Mouse (Mus musculus): ENCODE measurements around the gene Ipmk. TPM values are rescaled to one million over a fixed set of nuclear protein-coding genes. Genes with fewer than 3 reads are reported as not detected.

The Ipmk gene
- polyA plus RNA-seq, 1 experiment from 2014 or later: 12.0 TPM

- Histone ChIP-seq H3K36me3 (ENCODE audit: insufficient read depth, low read length) (no peaks in the 10 kb centered on the region), H3K4me1 (ENCODE audit: insufficient read depth, low read depth, low read length) (no peaks in the 10 kb centered on the region), H3K9ac (replicated peaks; ENCODE audit: low read depth) (no peak overlapping the region), H3K27me3 (replicated peaks; ENCODE audit: insufficient read depth, low read length) (no peaks in the 10 kb centered on the region), H3K4me2 (replicated peaks; ENCODE audit: low read depth, low read length) (no peak overlapping the region), H3K27ac (ENCODE audit: low read length) (no peak overlapping the region), H3K4me3 (ENCODE audit: low read depth, low read length) (no peak overlapping the region), H3K9me3 (ENCODE audit: low read length) (no peaks in the 10 kb centered on the region)
- TF ChIP-seq CTCF (IDR thresholded peaks at IDR 0.05) (no peak), EP300 (IDR thresholded peaks at IDR 0.05) (no peak)
- 49% methylated on average over 3 of the region's 3 CpGs for WGBS
- DNase-seq (ENCODE audit: low spot score): no peak
- ATAC-seq: no peak
These were observed 33.0 kb upstream of the Ipmk start for GRCm38 (mm10) chr10:71314596-71314995.

- no peak for TF ChIP-seq CTCF (IDR thresholded peaks at IDR 0.05)
- no peak for TF ChIP-seq EP300 (IDR thresholded peaks at IDR 0.05)
- 73% methylated on average over 11 of the region's 11 CpGs for WGBS
These were observed 31.5 kb upstream of the Ipmk start for GRCm38 (mm10) chr10:71316056-71316455.

GRCm38 (mm10) chr10:71316497-71316896 lies 31.1 kb upstream of the Ipmk start:
- ATAC-seq (no peak), DNase-seq (ENCODE audit: low spot score) (no peak)

More at GRCm38 (mm10) chr10:71316056-71316455, 31.5 kb upstream of the Ipmk start:
- H3K4me3 ChIP-seq (ENCODE audit: low read depth, low read length): no peak overlapping the region
- no peaks in the 10 kb centered on the region for H3K4me1 ChIP-seq (ENCODE audit: insufficient read depth, low read depth, low read length)
- no peak for DNase-seq (ENCODE audit: low spot score)
- H3K36me3 ChIP-seq (ENCODE audit: insufficient read depth, low read length): no peaks in the 10 kb centered on the region
- H3K4me2 ChIP-seq (replicated peaks; ENCODE audit: low read depth, low read length): no peak overlapping the region
- ATAC-seq: no peak
- H3K27me3 ChIP-seq (replicated peaks; ENCODE audit: insufficient read depth, low read length): no peaks in the 10 kb centered on the region
- no peak overlapping the region for H3K27ac ChIP-seq (ENCODE audit: low read length)
- H3K9ac ChIP-seq (replicated peaks; ENCODE audit: low read depth): no peak overlapping the region
- no peaks in the 10 kb centered on the region for H3K9me3 ChIP-seq (ENCODE audit: low read length)

GRCm38 (mm10) chr10:71323669-71324068 lies 23.9 kb upstream of the Ipmk start:
- ATAC-seq: no peak
- DNase-seq (ENCODE audit: low spot score): no peak
- Histone ChIP-seq H3K36me3 (ENCODE audit: insufficient read depth, low read length) (no peaks in the 10 kb centered on the region), H3K9ac (replicated peaks; ENCODE audit: low read depth) (no peak overlapping the region), H3K4me2 (replicated peaks; ENCODE audit: low read depth, low read length) (no peak overlapping the region), H3K27me3 (replicated peaks; ENCODE audit: insufficient read depth, low read length) (no peaks in the 10 kb centered on the region), H3K27ac (ENCODE audit: low read length) (no peak overlapping the region), H3K4me3 (ENCODE audit: low read depth, low read length) (no peak overlapping the region), H3K9me3 (ENCODE audit: low read length) (no peaks in the 10 kb centered on the region), H3K4me1 (ENCODE audit: insufficient read depth, low read depth, low read length) (no peaks in the 10 kb centered on the region)
- 75% methylated on average over 8 of the region's 8 CpGs for WGBS
- TF ChIP-seq EP300 (IDR thresholded peaks at IDR 0.05) (no peak), CTCF (IDR thresholded peaks at IDR 0.05) (no peak)

More at GRCm38 (mm10) chr10:71316497-71316896, 31.1 kb upstream of the Ipmk start:
- Histone ChIP-seq H3K27ac (ENCODE audit: low read length) (no peak overlapping the region), H3K4me2 (replicated peaks; ENCODE audit: low read depth, low read length) (no peak overlapping the region), H3K27me3 (replicated peaks; ENCODE audit: insufficient read depth, low read length) (no peaks in the 10 kb centered on the region), H3K9me3 (ENCODE audit: low read length) (no peaks in the 10 kb centered on the region), H3K4me1 (ENCODE audit: insufficient read depth, low read depth, low read length) (no peaks in the 10 kb centered on the region), H3K9ac (replicated peaks; ENCODE audit: low read depth) (no peak overlapping the region), H3K4me3 (ENCODE audit: low read depth, low read length) (no peak overlapping the region), H3K36me3 (ENCODE audit: insufficient read depth, low read length) (no peaks in the 10 kb centered on the region)
- TF ChIP-seq CTCF (IDR thresholded peaks at IDR 0.05): no peak
- no peak for TF ChIP-seq EP300 (IDR thresholded peaks at IDR 0.05)
- WGBS: 57% methylated on average over 7 of the region's 7 CpGs

GRCm38 (mm10) chr10:71326123-71326522 lies 21.4 kb upstream of the Ipmk start:
- Histone ChIP-seq H3K4me1 (ENCODE audit: insufficient read depth, low read depth, low read length) (no peaks in the 10 kb centered on the region), H3K4me3 (ENCODE audit: low read depth, low read length) (no peak overlapping the region), H3K9ac (replicated peaks; ENCODE audit: low read depth) (no peak overlapping the region), H3K36me3 (ENCODE audit: insufficient read depth, low read length) (0 out of 2 replicates have a peak, but pooled peaks cover 13% of the 10 kb centered on the region), H3K9me3 (ENCODE audit: low read length) (no peaks in the 10 kb centered on the region), H3K4me2 (replicated peaks; ENCODE audit: low read depth, low read length) (no peak overlapping the region), H3K27ac (ENCODE audit: low read length) (no peak overlapping the region), H3K27me3 (replicated peaks; ENCODE audit: insufficient read depth, low read length) (no peaks in the 10 kb centered on the region)
- DNase-seq (ENCODE audit: low spot score) (no peak), ATAC-seq (no peak)
- TF ChIP-seq EP300 (IDR thresholded peaks at IDR 0.05) (no peak), CTCF (IDR thresholded peaks at IDR 0.05) (no peak)
- WGBS: 62% methylated on average over 7 of the region's 7 CpGs

GRCm38 (mm10) chr10:71326789-71327188 lies 20.8 kb upstream of the Ipmk start:
- peak; percentile 76 for DNase-seq (ENCODE audit: low spot score)
- Histone ChIP-seq H3K9ac (replicated peaks; ENCODE audit: low read depth) (no peak overlapping the region), H3K27ac (ENCODE audit: low read length) (no peak overlapping the region), H3K4me3 (ENCODE audit: low read depth, low read length) (no peak overlapping the region), H3K4me1 (ENCODE audit: insufficient read depth, low read depth, low read length) (no peaks in the 10 kb centered on the region), H3K9me3 (ENCODE audit: low read length) (no peaks in the 10 kb centered on the region), H3K36me3 (ENCODE audit: insufficient read depth, low read length) (0 out of 2 replicates have a peak, but pooled peaks cover 13% of the 10 kb centered on the region), H3K27me3 (replicated peaks; ENCODE audit: insufficient read depth, low read length) (no peaks in the 10 kb centered on the region), H3K4me2 (replicated peaks; ENCODE audit: low read depth, low read length) (no peak overlapping the region)
- TF ChIP-seq EP300 (IDR thresholded peaks at IDR 0.05): no peak
- TF ChIP-seq CTCF (IDR thresholded peaks at IDR 0.05): peak; percentile 97
- ATAC-seq: no peak
- WGBS: 12% methylated on average over 7 of the region's 7 CpGs

- WGBS: 68% methylated on average over 10 of the region's 10 CpGs
- no peak overlapping the region for H3K9ac ChIP-seq (replicated peaks; ENCODE audit: low read depth)
- 0 out of 2 replicates have a peak, but pooled peaks cover 13% of the 10 kb centered on the region for H3K36me3 ChIP-seq (ENCODE audit: insufficient read depth, low read length)
- H3K27ac ChIP-seq (ENCODE audit: low read length): no peak overlapping the region
- ATAC-seq: no peak
- TF ChIP-seq CTCF (IDR thresholded peaks at IDR 0.05): no peak
- TF ChIP-seq EP300 (IDR thresholded peaks at IDR 0.05): no peak
- no peaks in the 10 kb centered on the region for H3K4me1 ChIP-seq (ENCODE audit: insufficient read depth, low read depth, low read length)
- H3K4me3 ChIP-seq (ENCODE audit: low read depth, low read length): no peak overlapping the region
- H3K4me2 ChIP-seq (replicated peaks; ENCODE audit: low read depth, low read length): no peak overlapping the region
- no peaks in the 10 kb centered on the region for H3K9me3 ChIP-seq (ENCODE audit: low read length)
- no peaks in the 10 kb centered on the region for H3K27me3 ChIP-seq (replicated peaks; ENCODE audit: insufficient read depth, low read length)
- no peak for DNase-seq (ENCODE audit: low spot score)
These were observed 20.2 kb upstream of the Ipmk start for GRCm38 (mm10) chr10:71327386-71327785.
